Mouse (Mus musculus): Measurements from ENCODE around the gene Ak5.

Ak5 gene

GRCm38 (mm10) chr3:152509268-152509667 is 158.9 kb downstream of the Ak5 start:
- no peak for DNase-seq

DNA sequence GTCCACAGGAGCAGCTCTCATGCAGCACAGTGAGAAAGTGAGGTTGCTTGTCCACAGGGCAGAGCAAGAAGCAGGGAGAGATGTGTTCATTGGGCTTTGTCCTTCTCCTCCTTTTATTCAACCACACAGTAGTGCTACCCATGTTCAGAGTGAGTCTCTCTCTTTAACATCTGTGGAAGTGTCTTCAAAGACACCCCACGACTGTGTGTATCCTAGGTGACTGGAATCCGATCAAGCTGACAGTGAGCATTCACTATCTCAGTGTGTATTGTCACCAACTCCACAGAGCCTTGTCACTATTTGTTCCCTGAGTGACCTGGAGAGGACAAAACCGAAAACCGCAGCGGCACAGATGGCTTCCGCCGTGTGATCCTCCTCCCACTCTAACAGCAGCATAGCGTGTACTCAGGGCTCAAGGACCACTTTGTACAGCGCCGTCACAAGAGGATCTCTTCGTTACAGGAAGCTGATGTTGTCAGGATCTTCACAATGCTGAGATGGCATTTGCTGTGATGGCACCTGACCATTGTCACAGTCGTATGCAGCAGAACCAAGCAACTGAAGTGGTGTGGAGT is 159.7 kb downstream of the Ak5 start:
- DNase-seq: no peak

DNA sequence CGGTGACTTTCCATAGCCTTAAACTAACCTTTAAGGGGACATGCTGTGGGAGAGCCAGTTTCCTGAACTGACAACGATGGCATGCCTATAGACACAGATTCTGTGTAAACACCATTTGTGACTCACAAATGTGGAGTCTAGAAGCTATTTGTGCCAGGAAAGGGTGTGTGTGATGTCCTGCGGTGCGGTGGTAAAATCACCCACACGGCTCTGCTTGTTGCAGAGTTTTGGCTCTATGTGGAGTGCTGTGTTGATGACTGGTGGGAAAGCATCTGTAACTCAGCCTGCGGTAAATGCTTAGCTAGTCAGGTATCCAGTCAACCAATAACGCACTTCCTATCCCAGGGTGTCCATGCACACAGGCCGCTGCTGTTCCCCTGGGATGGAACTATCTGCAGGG is 160.3 kb downstream of the Ak5 start:
- DNase-seq: no peak

- DNase-seq: no peak
These were observed 169.0 kb downstream of the Ak5 start for GRCm38 (mm10) chr3:152498968-152499696.

GRCm38 (mm10) chr3:152497842-152498241 is 170.3 kb downstream of the Ak5 start:
- DNase-seq: no peak

- DNase-seq: no peak
These were observed 171.1 kb downstream of the Ak5 start for GRCm38 (mm10) chr3:152497084-152497483.

- DNase-seq: no peak
These were observed 172.7 kb downstream of the Ak5 start for GRCm38 (mm10) chr3:152495415-152495898.

DNA sequence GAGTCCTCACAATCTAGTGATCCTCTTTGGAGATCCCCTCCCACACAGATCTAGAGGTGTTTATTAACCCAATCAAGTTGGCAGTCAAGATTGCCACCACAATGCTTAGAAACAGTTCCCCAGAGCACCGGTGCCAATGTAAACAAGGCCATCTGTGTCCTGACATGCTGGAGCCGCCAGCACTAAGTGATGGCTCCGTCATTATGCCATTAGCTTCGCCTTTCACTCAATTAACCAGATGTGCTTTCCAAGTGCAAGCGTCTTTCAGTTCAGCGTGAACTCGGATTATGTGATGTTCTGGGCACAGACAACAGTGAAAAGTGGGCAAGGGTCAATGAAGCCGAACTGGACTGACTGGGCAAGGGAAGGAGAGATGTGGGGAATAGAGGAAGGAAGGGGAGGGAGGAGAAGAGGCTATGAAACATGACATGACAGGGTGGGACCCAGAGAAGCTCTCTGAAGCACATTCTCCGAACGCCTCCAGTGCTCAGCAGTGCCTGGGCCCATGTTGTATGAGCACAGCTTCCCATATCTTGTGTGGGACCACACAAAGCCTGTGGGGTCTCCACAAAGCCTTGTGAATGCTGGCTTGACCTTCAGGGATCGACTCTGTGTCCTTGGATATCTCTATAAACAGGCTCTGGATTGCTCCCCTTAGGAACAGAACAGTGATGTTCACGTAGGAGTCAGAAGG is 173.3 kb downstream of the Ak5 start:
- no peak for DNase-seq

DNA sequence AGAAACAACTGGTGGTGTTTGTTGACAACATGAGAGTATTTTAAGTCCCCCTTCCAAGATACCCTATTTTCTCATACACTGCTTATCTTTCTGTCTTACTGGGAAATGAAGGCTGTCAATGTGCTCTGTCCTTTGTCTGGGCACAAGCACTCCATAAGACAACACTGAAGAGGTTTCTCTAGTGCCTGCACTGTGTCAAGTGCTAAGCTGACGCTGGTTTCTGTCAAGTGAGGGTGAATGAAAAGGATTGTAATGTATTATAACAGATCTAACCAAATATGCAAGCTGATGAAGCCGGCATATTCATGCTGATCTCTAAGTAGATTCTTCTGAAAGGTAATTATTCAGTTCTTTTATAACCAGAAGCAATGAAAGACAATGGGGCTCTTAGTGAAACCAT is 174.3 kb downstream of the Ak5 start:
- DNase-seq: no peak

DNA sequence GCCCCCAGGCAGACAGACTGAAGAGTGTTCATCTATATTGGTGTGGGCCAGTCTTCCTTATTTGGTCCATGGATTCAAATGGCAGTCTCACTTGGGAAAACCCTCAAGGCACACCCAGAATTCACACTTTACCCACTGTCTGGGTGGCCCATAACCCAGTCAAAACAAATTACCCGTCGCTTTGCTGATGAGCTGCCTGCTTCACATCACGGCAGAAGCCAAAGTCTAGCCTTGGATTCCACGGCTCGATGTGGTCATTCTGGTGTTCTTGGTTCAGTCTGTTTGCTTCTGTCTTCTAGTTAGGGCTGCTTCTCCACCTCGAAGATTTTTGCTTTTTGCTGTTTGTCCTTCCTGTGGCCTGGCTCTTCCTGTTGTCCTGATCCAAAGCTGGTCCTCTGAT is 175.9 kb downstream of the Ak5 start:
- no peak for DNase-seq

GRCm38 (mm10) chr3:152490423-152490822 is 177.7 kb downstream of the Ak5 start:
- no peak for DNase-seq

DNA sequence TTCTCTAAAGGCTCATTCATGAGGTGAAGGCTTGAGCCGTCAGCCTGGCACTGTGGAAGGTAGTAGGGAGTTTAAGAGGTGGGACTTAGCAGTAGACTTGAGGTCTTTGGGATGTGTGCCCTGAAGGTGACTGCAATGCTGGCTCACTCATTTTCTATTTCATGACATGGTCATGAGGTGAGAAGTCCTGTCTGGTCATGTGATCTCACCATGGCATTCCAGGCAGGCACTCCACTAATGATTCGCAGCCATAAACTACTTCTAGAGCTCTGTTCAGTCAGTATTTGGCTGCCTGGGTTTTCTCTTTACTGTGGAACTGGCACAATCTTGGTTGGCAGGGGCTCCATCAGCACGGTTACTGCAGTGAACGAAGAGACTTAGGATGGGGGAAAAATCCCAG is 179.2 kb downstream of the Ak5 start:
- DNase-seq: no peak

DNA sequence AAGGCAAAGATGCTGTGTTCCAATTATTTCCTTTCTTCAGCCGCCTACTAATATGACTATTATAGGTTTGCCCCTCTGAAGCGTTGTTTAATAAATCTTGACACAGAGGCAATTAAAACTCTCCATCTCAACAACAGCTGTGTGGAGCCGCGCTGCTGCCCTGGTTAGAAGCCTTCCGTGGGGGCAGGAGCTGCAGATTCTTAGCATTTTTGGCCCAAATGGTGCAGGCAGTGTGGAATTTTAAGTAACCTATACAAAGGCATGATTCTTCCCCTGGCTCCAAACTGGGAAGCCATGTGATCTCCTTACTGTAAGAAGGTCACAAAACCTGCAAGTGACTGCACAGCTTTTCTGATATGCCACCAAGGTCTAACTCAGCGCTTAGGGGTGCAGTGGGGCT is 184.0 kb downstream of the Ak5 start:
- no peak for DNase-seq

DNA sequence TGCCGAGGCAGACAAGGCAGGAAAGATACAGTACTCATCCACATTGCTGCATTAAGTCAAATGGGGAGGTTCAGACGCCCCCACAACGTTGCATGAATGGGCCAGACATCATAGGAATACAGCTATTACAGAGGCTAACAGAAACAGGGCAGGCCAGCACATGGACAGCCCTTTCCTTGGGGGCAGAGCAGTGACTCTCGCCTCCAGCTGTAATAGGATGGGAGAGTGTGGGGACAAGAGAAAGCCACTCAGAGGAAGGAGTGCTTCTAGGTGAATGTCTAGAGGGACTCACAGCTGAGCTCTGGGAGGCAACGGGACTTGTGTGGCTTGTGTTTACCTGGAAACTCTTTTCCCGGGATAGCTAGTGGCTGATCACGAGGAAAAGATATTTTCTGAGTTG is 184.4 kb downstream of the Ak5 start:
- DNase-seq: no peak

GRCm38 (mm10) chr3:152482182-152482581 is 186.0 kb downstream of the Ak5 start:
- DNase-seq: no peak

GRCm38 (mm10) chr3:152480336-152480735 is 187.8 kb downstream of the Ak5 start:
- no peak for DNase-seq

DNA sequence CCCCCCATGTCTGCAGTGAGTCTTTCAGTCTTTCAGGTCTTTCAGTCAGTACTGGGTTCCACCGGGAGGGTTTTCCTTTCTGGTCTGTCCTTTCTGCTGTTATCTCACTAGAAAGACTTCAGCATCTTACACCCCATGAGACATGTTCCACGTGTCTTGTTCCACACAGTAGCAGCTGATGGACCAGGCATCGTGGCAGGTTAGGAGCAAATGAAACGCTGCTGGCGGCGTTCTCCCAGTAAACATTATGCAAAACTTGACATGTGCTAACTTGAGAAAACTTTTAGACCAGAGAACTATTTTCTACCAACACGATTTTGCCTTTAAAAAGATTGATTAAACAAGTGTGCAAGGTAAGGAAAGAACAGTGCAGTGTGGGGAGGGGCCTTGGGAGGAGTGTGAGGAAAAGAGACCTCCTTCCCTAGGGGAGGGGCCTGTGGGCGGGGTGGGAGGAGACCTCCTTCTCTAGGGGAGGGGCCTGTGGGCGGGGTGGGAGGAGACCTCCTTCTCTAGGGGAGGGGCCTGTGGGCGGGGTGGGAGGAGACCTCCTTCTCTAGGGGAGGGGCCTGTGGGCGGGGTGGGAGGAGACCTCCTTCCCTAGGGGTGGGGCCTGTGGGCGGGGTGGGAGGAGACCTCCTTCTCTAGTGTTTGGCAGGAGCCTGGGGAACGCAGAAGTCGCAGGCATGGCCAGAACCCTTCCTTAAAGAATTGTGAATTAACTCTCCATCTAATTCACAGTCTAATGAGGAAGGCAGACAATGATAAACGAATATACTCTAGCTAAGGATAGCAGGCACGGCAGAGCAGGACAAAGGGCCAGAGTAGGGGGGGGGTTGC is 189.3 kb downstream of the Ak5 start:
- DNase-seq: peak; percentile 74

DNA sequence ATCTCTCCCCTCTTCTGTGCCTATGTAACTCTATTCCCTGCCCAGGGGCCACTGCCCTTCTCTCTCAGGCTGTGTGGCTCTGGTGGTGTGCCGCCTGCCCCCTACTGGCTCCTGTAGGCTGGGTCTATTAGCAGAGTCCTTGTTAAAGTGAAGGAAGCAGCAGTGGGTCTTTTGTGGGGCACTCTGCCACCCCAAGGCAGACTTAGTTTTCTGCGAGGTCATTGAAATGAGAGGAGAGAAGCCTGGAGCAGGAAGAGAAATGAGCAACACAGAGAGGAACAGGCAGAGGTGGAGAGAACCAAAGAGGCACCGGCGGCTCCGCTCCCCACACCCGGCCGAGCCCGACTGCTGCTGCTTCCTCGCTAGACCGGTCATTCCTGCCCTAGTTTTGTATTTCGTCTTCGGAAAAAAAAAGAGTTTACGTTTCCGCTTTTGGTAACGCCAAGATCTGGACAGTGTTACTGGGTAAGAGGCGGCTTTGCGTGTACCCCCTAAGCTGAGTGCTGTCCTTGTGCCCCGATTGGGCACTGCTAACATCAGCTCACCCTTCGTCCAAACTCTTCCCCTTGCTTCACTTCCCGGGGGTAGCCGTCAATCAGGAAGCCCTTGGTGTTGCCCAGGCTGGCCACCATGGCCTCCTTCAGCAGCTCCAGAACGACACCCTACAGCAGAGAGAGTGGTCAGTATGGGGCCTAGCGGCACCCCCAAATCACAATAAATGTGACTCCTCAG is 190.2 kb downstream of the Ak5 start:
- DNase-seq: peak; percentile 91

DNA sequence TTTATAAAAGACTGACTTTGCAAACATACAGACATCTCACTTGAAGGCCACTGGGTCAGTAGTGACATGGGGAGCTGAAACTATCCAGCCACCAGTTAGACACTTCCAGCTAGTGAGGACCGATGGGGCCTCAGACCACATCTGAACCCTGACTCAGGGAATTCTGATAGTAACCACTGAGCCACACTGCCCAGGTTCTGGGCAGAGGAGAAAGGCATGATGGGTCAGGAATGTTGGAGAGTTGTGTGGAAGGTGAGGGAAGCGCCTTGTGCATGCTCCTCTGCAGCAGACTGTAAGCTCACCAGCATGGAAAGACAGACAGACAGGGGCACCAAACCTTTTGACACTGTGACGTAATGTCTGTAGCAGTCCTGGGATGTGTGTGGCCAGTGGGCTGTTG is 192.3 kb downstream of the Ak5 start:
- DNase-seq: no peak

DNA sequence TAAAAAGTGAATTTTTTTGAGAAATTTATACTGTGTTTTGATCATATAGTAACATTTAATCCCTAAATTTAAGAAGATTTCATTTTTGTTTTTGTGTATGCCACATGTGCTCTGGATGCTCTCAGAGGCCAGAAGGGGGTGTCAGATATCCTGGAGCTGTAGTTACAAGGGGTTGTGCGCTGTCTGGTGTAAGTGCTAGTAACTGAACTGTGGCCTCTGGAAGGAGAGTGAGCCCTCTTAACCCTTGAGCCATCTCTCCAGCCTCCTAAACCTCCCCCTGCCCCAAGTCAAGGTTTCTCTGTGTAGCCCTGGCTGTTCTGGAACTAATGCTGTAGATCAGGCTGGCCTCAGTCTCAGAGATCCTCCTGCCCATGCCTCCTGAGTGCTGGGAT is 192.9 kb downstream of the Ak5 start:
- no peak for DNase-seq

GRCm38 (mm10) chr3:152474582-152475277 is 193.4 kb downstream of the Ak5 start:
- peak; percentile 77 for DNase-seq

- no peak for DNase-seq
These were observed 195.5 kb downstream of the Ak5 start for GRCm38 (mm10) chr3:152472676-152473075.
